Comparison of ENCODE assay signal across 10 mouse cellular contexts in the genomic region with DNA sequence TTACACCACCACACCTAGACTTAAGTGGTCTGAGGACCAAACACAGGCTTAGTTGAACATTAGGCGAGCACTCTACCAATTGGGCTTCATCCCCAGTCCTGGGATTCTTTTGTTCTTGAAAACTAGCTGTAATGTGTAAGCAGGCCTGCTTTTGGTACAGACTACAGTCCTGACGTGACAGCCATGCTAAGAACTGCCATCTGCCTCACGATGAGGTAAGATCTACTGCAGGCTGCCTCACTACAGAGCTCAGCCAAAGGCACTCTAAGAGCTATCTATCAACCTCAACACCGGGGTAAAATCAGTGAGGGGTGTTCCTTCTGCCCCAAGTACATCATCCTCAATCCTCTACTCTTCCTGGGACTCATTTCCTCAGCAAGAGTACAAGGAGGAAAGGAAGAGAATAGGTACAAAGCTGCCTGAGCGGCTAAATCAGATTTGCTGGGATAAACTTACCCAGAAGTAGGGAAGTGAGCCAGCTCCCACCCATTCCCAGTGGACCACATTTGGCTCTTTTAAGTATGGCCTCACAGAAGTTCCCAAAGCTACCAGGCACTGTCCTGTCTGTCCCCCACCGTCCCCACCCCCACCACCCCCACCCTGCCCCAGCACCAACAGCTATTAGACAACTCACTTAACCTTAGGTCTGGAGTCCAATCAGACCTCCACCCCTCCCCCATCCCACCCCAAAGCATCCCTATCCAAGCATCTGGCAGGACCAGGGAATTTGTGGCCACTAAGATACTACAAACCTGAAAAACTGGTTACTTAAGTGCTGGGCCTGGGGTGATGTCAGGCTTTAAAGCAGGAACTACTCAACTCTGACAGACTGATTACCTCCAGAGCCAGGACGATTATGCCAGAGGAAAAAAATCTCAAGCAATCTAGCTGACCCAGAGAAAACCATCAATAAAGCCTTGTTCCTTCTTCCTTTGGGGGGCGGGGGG. TPM values are rescaled to one million over a fixed set of nuclear protein-coding genes. Genes with fewer than 3 reads are reported as not detected.
DNase-seq lines count a peak whose midpoint lies in the region; ATAC-seq and TF ChIP-seq lines count a peak whose summit lies in the region.
"Had no signal": no experiment of that assay in that cellular context is flagged by ENCODE, and none has a peak within 500 bp of the region (broad histone marks: within the 10 kb centered on the region; RNA-seq: fewer than 3 reads in every experiment).

No protein-coding gene starts in this region.

- H3K9ac ChIP-seq in midbrain, embryonic 16.5 days (ENCODE audit: low read depth, low read length): 0 out of 2 replicates have a peak overlapping the region, but pooled peaks have one; percentile 20
- no peak overlapping the region for H3K9ac ChIP-seq in midbrain, embryonic 15.5 days

- intact Hi-C loops in left cerebral cortex, postnatal 4 days (cut with DNase I): no loop called here

- TF ChIP-seq POLR2A in cerebellum, adult 2 months (IDR thresholded peaks at IDR 0.05; ENCODE audit: borderline replicate concordance, insufficient read depth, low read length): no peak

- peaks cover 31% of the 10 kb centered on the region for H3K4me1 ChIP-seq in cerebellum, adult 2 months (ENCODE audit: control insufficient read depth, insufficient read depth, low read length)
- H3K4me1 ChIP-seq in midbrain, embryonic 16.5 days (ENCODE audit: control insufficient read depth, insufficient read depth, low read length): peaks cover 4% of the 10 kb centered on the region; the same call in 1 of the 2 replicates
- H3K4me1 ChIP-seq in midbrain, embryonic 15.5 days: 0 out of 2 replicates have a peak, but pooled peaks cover 4% of the 10 kb centered on the region

- peaks cover 10% of the 10 kb centered on the region; the same call in 1 of the 2 replicates for H3K36me3 ChIP-seq in midbrain, embryonic 16.5 days (ENCODE audit: control insufficient read depth, insufficient read depth, low read length)
- peaks cover 3% of the 10 kb centered on the region; the same call in 1 of the 2 replicates for H3K36me3 ChIP-seq in midbrain, embryonic 15.5 days (replicated peaks)

- peak overlapping the region; percentile 60; the same call in 1 of the 2 replicates for H3K27ac ChIP-seq in cerebellum, adult 2 months (ENCODE audit: insufficient read depth, low read length)
- H3K27ac ChIP-seq in midbrain, embryonic 16.5 days (ENCODE audit: low read length): no peak overlapping the region
- H3K27ac ChIP-seq in midbrain, embryonic 15.5 days: no peak overlapping the region
- H3K27ac ChIP-seq: macrophage had no signal

- no peak for TF ChIP-seq CTCF in cerebellum, adult 2 months (IDR thresholded peaks at IDR 0.05; ENCODE audit: borderline replicate concordance, insufficient read depth, low read depth, low read length)

- no peak overlapping the region for H3K4me2 ChIP-seq in midbrain, embryonic 16.5 days (ENCODE audit: low read length)
- H3K4me2 ChIP-seq in midbrain, embryonic 15.5 days: no peak overlapping the region

- DNase-seq in cerebellum, adult 2 months: peak; percentile 36 to 56
- DNase-seq in cerebellum, postnatal 10 days: no peak
- DNase-seq in kidney, adult 8-10 months: peak; percentile 21 to 60
- peak; percentile 55 for DNase-seq in mesoderm, embryonic 11.5 days (ENCODE audit: low read depth, low spot score)
- DNase-seq in right cerebral cortex, adult 2 months (ENCODE audit: low spot score in 2 of 2): no peak
- DNase-seq in left cerebral cortex, postnatal 4 days: no peak
- DNase-seq: adrenal gland, postnatal 10 days had no signal

- H3K9me3 ChIP-seq in midbrain, embryonic 16.5 days (replicated peaks; ENCODE audit: control insufficient read depth, low read length, poor library complexity, severe bottlenecking): no peaks in the 10 kb centered on the region
- no peaks in the 10 kb centered on the region for H3K9me3 ChIP-seq in midbrain, embryonic 15.5 days

- ATAC-seq in midbrain, embryonic 16.5 days: no peak
- ATAC-seq in midbrain, embryonic 15.5 days (replicated peaks): no peak

- 32% methylated on average over 8 of the region's 8 CpGs for WGBS in cerebellum, adult 2 months
- WGBS in midbrain, embryonic 16.5 days: 49% methylated on average over 8 of the region's 8 CpGs
- WGBS in midbrain, embryonic 15.5 days: 63% methylated on average over 8 of the region's 8 CpGs

- H3K4me3 ChIP-seq in cerebellum, adult 2 months (replicated peaks; ENCODE audit: insufficient read depth, low read depth, low read length): no peak overlapping the region
- no peak overlapping the region for H3K4me3 ChIP-seq in midbrain, embryonic 16.5 days (ENCODE audit: low read depth, low read length)
- H3K4me3 ChIP-seq in midbrain, embryonic 15.5 days: no peak overlapping the region

- no peaks in the 10 kb centered on the region for H3K27me3 ChIP-seq in cerebellum, adult 2 months (ENCODE audit: control insufficient read depth, insufficient read depth, low read length)
- H3K27me3 ChIP-seq in midbrain, embryonic 16.5 days (ENCODE audit: control insufficient read depth, insufficient read depth, low read depth, low read length): no peaks in the 10 kb centered on the region
- no peaks in the 10 kb centered on the region for H3K27me3 ChIP-seq in midbrain, embryonic 15.5 days (replicated peaks)

RNA-seq across cellular contexts. Expression of a gene that starts 19.8 kb away (rescaled TPM):
- polyA plus RNA-seq in cerebellum, adult 2 months (2012; rRNA removed): 18.1 and 19.7 TPM in 2 replicates
- polyA plus RNA-seq in midbrain, embryonic 16.5 days (2015; fragmentation: Nextera tagmentation; extraction: Ambion mirVana): 9.6 and 10.9 TPM in 2 replicates
- 10.8 and 11.2 TPM in 2 replicates for polyA plus RNA-seq in midbrain, embryonic 15.5 days (2015; fragmentation: Nextera tagmentation; extraction: Ambion mirVana)
- 10 to 100 TPM; 33.2 to 35.2 TPM for total RNA-seq in left cerebral cortex, postnatal 4 days (2021)

Comparison
In these comparisons a context has a peak if more than half of its experiments do, and no peak if none do; other contexts are left out.
1. DNase-seq: peak in cerebellum, adult 2 months (2 of 2), kidney, adult 8-10 months (2 of 2) and mesoderm, embryonic 11.5 days (single experiment); none in cerebellum, postnatal 10 days (0 of 2), right cerebral cortex, adult 2 months (0 of 2) and left cerebral cortex, postnatal 4 days (single experiment).